Mouse (Mus musculus): ENCODE measurements at regions not wholly inside any gene's neighbourhood (a gene's known extent, or its start where the extent isn't known, plus 50 kb on each side); places are given as distances from the start of the nearest gene placed in this dataset.

- DNase-seq (ENCODE audit: low read depth, low spot score), result no peak
Observed at GRCm38 (mm10) chr6:117569576-117570326, 271.2 kb upstream of the Zfp637 start.

DNA sequence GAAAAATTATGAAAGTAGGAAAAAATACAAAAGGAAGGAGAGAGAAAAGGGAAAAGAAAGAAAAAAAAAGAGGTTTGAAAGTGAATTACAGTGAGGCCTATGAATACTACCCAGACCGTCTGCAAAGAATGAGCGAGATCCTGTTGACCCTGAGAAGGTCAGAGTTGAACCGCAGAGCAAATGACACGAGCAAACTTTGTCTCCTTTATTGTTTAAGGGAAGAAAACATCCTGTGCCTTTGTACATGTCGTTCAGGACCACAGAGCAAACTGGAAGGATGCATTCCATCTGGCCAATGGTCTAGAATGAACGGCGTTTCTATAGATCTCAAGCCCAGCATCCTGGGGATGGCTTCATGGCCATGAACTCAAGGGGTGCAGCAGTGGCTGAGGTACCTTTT, 270.6 kb upstream of the Zfp637 start:
- DNase-seq (ENCODE audit: low read depth, low spot score), result no peak

DNA sequence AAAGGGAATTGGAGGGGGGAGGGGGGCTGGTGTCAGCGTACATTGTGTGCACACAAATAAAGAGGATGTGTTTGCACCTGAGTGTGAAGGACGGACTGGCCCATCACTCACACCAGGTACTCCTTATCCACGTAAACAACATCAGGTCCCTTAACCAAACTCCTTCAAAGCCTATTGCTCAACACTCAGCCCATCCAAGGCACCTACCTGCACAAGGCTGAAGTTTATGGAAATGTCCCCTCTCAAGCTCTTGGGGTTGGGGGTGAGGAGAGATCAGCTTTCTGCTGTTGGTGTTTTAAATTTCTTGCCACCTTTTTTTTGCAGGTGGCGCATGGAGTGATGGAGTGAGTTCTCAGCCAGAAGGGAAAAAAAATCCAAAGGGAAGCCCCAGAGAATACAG, 270.2 kb upstream of the Zfp637 start:
- no peak for DNase-seq (ENCODE audit: low read depth, low spot score)

DNA sequence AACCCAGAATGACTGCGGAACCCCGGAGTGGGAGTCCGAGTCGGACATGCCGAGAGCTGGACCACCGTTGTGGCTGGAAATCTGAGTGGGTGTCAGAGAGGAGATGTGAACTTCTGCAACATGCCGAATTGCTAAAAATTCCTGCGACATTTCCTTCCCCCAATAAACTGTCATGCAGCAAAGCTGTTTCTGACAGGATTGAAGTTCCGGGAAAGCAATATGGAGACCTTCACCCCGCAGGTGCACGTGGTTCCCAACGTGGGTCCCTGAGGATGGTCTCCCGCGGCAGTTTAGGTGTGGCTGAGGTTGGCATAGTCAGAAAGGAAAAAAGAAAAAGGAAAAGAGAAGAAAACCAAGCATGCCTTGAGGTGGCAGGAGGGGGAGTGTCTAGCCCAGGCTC, 269.0 kb upstream of the Zfp637 start:
- no peak for DNase-seq (ENCODE audit: low read depth, low spot score)

DNA sequence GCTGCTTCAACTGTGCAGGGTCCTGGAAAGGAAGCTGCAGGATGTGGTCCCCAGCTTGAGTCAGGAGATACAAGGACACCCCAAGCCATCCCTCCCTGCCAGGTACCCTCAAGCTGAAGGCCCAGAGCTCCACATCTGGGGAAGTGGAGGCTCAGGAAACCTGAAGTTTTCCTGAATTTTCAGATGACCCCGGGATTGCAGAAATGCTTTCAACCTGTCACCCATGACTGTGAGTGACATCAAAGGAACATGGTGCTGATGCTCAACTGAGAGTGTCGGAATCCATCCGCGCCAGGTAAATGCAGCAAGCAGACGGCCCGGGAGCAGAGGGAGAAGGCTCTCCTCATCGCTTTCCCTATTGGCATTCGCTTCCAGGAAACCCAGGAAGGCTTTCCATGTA, 267.6 kb upstream of the Zfp637 start:
- DNase-seq (ENCODE audit: low read depth, low spot score), result no peak

- DNase-seq (ENCODE audit: low read depth, low spot score), result no peak
Observed at GRCm38 (mm10) chr6:117574146-117574545, 266.8 kb upstream of the Zfp637 start.

DNA sequence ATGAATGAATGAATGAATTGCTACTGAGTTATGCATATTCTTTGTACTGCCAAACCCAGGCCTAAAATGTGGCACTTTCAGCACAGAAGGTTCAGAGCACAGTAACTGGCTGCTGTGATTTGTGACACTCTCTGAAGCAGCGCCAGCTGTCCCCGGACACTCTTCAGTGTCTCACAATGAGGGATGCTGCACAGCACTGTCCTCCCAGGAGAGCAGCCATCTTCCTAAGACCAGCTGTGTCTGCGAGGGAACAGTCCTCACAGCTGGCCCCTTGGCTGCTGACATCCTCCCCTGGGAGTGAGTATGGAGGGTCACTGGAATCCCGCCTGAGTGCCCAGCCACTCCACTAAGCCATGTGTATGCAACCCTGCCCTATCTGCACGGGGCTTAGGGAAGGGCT, 265.9 kb upstream of the Zfp637 start:
- no peak for DNase-seq (ENCODE audit: low read depth, low spot score)

DNA sequence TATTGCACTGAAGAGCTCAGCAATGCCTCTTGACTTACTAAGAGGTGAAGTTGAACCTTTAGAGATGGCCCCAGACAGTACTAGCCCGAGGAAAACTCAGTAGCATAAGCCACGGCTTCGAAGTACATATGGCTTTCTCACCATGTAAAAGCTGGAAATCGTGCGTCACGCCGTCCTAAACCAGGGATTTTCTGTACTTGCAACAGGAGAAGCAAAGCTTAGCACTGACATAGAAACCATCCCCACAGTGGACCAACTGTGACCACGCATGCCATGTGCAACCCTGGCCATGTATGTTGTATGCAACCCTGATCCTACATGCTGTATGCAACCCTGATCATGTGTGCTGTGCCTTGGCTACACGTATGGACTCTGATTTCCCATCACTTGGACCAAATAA, 265.0 kb upstream of the Zfp637 start:
- DNase-seq (ENCODE audit: low read depth, low spot score), result no peak

DNA sequence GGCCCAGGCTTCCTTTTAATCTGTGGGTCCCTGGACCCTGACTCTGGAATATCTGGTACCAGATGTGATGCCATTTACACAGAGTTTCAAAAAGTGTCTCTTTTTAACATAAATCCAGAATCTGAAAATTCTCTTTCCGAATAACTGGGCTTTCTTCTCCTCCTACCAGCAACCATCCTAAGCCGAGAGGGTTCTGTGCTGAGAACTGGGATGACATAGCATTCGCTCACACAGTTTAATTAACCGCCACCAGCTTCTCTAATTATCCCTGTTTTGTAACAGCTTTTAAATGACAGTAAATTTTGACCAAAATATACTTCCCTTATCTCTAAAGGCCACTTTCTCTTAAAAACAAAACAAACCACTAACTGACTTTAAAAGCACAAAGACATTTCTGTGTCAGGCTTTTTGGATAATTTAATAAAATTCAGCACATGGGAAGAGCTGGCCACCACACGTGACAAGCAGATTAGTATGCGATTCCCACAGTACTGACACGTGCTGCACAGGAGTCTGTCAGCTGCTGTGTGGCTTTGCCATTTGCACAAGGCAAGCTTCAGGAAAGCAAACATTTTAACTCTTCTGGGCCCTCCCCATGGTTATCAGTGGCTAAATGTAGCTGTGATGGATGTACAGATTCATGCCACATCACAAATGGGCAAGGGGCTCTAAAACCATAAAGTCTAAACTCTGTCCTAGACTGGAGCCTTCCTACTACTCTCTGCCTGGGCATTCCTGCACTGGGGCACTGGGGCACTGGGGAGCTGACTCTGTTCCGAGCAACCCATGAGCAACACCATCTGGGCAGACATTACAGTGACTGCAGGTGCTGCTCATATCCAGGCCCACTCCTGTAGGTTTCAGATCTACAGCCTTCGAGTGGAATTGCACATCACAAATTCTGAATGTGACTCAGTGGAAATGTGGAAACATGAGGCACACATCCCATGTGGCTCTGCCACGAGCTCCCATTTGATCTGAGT, 263.1 kb upstream of the Zfp637 start:
- DNase-seq (ENCODE audit: low read depth, low spot score), result peak; percentile 15

GRCm38 (mm10) chr6:117580951-117581350, 260.0 kb upstream of the Zfp637 start:
- DNase-seq (ENCODE audit: low read depth, low spot score), result no peak

GRCm38 (mm10) chr6:117583121-117583520, 257.9 kb upstream of the Zfp637 start:
- DNase-seq (ENCODE audit: low read depth, low spot score), result no peak

GRCm38 (mm10) chr6:117584563-117584962, 256.4 kb upstream of the Zfp637 start:
- DNase-seq (ENCODE audit: low read depth, low spot score), result no peak

DNA sequence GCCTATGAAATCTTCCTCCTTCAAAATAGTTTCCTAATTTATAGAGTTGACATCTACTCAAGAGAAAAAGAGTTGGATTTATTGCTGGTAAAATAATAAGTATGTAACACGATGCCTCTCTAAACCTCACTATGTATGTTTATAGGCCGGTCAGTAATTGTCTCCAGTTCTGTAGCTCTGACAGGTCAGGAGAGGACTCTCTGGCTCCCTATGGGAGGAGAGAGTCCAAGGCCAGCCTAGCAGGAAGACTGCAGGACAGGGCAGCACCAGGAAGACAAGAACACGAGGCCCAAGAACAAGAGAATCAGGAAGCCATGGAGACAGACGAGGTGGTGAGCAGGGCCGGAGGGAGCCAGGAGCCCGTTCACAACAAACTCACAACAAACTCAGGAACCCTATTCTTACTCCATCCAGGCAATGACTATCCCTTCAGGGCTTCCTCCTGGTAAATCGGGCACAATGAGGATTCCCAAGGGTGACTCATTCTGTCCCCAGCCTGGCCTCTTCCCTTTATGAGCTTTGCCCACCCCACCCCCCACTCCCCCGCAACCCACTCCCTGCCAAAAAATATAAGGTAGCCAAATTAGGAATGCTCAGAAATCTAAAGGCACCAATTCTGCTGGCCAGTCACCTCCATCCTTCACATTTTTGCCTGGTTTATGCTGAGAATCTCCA, 244.7 kb upstream of the Zfp637 start:
- no peak for DNase-seq (ENCODE audit: low read depth, low spot score)

GRCm38 (mm10) chr6:117604834-117605233, 236.1 kb upstream of the Zfp637 start:
- no peak for DNase-seq (ENCODE audit: low read depth, low spot score)

DNA sequence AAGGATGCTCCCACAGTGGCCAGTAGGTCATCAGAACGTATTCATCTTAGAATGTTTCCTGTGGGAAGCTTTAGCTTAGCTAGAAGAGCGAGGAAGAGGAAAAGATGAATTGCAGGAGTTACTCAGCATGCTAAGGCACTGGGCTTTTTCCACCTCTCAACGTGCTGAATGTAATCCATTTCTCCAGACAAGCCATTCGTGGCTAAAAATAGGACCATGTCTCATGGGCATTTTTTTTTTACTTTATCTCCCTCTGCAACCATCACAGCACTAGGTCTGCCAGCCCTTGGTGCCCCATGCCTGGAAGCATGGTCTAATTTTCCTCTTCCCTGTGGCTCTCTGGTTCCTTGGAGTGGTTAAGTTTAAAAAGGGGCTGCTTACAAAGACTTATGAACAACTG, 235.3 kb upstream of the Zfp637 start:
- DNase-seq (ENCODE audit: low read depth, low spot score), result no peak

GRCm38 (mm10) chr6:117606211-117606610, 234.8 kb upstream of the Zfp637 start:
- no peak for DNase-seq (ENCODE audit: low read depth, low spot score)

DNA sequence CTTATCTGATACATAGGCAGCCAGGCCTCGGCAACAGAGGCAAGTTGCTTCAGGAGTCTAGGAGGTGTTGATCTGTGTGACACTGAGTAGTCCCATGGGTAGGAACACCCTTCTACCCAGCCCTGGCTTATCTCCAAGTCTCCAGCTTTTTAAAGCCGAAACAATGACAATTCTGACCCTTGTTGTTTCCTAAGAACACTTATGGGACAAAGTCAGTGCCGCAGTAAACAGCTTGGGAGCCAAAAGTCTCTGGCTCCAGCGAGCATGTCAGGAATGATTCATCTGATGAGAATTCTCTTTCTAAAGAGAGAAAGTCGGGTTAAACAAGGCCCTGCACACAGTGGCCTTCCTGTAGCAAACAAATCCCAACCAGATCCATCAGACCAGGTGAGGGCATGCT, 234.0 kb upstream of the Zfp637 start:
- no peak for DNase-seq (ENCODE audit: low read depth, low spot score)

DNA sequence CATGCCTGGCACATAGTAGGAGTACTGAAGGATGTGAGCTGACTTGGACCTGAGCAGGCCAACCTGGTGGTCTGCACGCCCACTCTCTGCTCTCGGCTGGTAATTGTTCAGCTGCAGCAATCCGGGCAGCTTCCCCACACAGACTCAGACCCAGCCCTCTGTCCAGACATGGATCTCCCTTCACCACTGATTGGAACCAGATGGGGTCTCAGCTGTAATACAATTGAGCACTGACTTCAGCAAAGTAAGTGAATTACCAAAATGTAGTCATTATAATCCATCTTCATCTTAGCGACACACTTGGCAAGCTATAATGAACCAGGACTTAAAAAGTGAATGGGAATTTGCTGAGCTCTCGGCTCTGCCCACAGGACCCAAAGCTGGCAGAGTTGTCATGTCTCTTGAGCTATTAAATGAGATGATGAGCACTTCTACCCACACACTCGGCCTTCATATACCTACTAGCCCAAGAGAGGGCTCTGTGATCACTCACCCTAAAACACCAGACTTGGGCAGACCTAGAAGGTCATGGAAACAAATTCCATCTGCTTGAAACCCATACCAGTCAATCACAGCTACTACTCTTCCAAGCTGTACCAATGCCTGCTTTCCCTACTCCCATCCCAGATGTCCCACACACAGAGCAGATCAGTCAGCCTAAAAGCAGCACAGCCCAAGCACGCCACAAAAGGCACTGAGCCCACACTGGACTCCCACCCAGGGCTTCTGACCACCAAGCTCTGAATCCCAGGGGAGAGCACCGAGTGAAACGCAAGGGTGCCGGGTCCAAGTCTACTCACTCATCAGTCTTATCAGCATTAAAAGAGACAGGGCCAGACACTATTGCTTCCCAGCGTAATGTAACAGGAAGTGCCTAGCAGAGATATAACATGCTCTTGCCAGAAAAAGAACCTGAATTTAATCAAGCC, 231.2 kb upstream of the Zfp637 start:
- DNase-seq (ENCODE audit: low read depth, low spot score), result no peak

- no peak for DNase-seq (ENCODE audit: low read depth, low spot score)
Observed at GRCm38 (mm10) chr6:117611281-117611680, 229.7 kb upstream of the Zfp637 start.

DNA sequence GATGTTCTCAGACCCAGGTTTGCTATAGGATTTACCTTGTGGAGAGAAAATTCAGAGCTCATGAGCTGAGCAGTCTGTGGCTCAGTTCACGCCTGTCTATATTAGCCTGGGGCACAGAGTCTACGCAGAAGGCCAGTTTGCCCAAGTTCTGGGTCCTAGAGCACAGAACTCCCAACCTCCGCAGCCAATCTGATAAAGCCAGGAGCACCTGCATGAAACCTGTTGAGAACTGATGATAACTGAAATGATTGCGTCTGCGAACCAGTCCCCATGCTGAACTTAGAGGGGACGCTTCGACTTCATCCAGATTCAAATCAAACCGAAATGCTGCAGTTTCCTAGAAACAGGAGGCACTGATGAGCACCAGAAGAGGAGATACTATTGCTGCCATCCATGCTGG, 229.0 kb upstream of the Zfp637 start:
- DNase-seq (ENCODE audit: low read depth, low spot score), result no peak

DNA sequence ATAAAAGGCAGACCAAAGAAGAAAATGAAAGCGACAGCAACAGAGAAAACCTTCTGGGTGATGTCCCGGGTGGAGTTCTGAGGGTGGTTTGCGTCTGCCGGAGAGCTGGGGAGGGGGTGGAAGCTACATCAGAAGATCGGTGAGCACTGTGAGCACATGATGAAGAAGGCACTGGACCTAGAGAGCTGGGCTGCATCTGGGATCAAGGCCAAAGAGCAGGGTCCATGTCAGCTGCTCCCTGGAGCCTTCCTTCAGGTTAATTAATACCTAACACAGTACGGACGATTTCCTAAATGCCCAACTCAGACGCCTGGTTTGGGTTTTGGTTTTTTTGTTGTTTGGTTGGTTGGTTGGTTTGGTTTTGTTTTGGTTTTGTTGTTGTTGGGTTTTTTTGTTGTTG, 228.6 kb upstream of the Zfp637 start:
- DNase-seq (ENCODE audit: low read depth, low spot score), result no peak

Measured in retina, adult 2 months (tissue).